Mouse (Mus musculus) embryonic facial prominence, embryonic 15.5 days (tissue): ENCODE data around the gene Htr2a. TPM values are rescaled to one million over a fixed set of nuclear protein-coding genes. Genes with fewer than 3 reads are reported as not detected.
A peak's percentile ranks its signal among the peaks of the same experiment; 100 is the strongest.

ENCODE experiments used
- ATAC-seq: fragments of 200-750 bp; cut with Nextera tagmentation; 2 replicates; pipeline ENCODE4 v1.8.0; 2017; ENCODE audit warnings: low read depth, moderate TSS enrichment; ENCODE audit not compliant: insufficient number of reproducible peaks, low FRiP score, low TSS enrichment
- H3K27ac ChIP-seq: fragments of 300-500 bp; sonication (generic); replicated peaks from 2 replicates; pipeline ENCODE4 v1.5.1; 2015; ENCODE audit warnings: mild to moderate bottlenecking, inconsistent platforms
- H3K27me3 ChIP-seq: fragments of 300-500 bp; sonication (generic); 2 replicates; pipeline ENCODE4 v1.6.1; 2015; ENCODE audit warnings: inconsistent platforms
- H3K36me3 ChIP-seq: fragments of 300-500 bp; sonication (generic); 2 replicates; pipeline ENCODE4 v1.6.1; 2015; ENCODE audit warnings: mild to moderate bottlenecking, inconsistent platforms
- H3K4me1 ChIP-seq: fragments of 300-500 bp; sonication (generic); 2 replicates; pipeline ENCODE4 v1.6.1; 2015; ENCODE audit warnings: inconsistent platforms
- H3K4me2 ChIP-seq: fragments of 300-500 bp; sonication (generic); replicated peaks from 2 replicates; pipeline ENCODE4 v1.6.1; 2015; ENCODE audit warnings: mild to moderate bottlenecking, inconsistent platforms
- H3K4me3 ChIP-seq: fragments of 300-500 bp; sonication (generic); replicated peaks from 2 replicates; pipeline ENCODE4 v1.5.1; 2015; ENCODE audit warnings: mild to moderate bottlenecking, inconsistent platforms
- H3K9ac ChIP-seq: fragments of 300-500 bp; sonication (generic); 2 replicates; pipeline ENCODE4 v1.6.1; 2015; ENCODE audit warnings: inconsistent platforms
- H3K9me3 ChIP-seq: fragments of 300-500 bp; sonication (generic); replicated peaks from 2 replicates; pipeline ENCODE4 v1.6.1; 2016; ENCODE audit warnings: inconsistent platforms
- WGBS: fragments of 180-500 bp; shearing (Covaris S2); methylation state at CpG from one replicate; pipeline ENCODE4 v1.1.7; 2015; 5-methylcytosine and 5-hydroxymethylcytosine counted together
- polyA plus RNA-seq: library from polyadenylated mRNA; unstranded; fragments of >200 nt; fragmentation: Nextera tagmentation; extraction: Ambion mirVana; gene quantifications from 2 replicates; pipeline ENCODE4 v1.2.1, GENCODE M21; 2015

Gene Htr2a
- polyA plus RNA-seq, 1 experiment from 2014 or later = 0.55 TPM

DNA sequence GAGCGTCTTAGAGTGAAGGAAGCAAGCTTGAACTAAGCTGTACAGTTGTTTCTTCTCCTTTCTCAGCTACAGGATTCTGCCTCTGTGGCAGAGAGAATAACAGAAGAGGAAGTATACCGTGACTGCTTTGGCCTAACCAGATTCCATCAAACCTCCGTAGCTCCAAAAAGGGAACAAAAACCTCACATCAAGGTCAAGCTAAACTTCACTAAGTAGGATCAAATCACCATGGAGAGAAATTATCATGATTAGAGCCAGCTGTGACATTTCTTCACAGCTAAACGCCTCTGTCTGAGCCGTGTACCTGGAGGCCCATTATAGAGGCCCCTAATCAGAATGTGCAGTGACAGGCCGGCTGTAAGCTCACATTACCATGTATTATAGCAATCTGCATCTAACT, 63.3 kb downstream of the Htr2a start:
- H3K4me3 ChIP-seq = no peak overlapping the region
- H3K9ac ChIP-seq = no peak overlapping the region
- H3K36me3 ChIP-seq = no peaks in the 10 kb centered on the region
- H3K27me3 ChIP-seq = no peaks in the 10 kb centered on the region
- H3K4me2 ChIP-seq = no peak overlapping the region
- no peaks in the 10 kb centered on the region for H3K9me3 ChIP-seq
- ATAC-seq = no peak
- no peak overlapping the region for H3K27ac ChIP-seq
- H3K4me1 ChIP-seq = no peaks in the 10 kb centered on the region
- 16% methylated on average over 6 of the region's 6 CpGs for WGBS

DNA sequence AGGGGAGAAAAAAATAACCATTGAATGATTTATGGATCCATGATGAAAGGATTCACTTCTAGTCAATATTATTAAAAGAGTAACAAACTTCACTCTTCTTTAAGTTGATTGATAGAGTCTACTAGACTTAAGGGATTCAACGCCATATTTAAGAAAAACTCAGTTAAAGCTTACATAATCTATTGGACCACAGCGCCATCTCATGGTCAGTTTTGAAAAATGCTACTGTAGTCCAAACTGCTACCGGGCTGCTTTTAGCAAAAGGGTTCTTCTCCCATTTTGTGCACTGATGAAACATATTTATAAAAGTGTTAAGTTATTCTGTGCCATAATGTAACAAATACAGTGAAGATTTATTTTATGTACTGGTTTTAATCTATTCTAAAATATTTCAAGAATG, 68.4 kb downstream of the Htr2a start:
- Histone ChIP-seq H3K36me3 (no peaks in the 10 kb centered on the region), H3K9me3 (no peaks in the 10 kb centered on the region), H3K4me3 (no peak overlapping the region), H3K4me1 (no peaks in the 10 kb centered on the region), H3K27ac (no peak overlapping the region), H3K9ac (no peak overlapping the region), H3K4me2 (no peak overlapping the region), H3K27me3 (no peaks in the 10 kb centered on the region)
- WGBS = 20% methylated on average over 3 of the region's 3 CpGs
- no peak for ATAC-seq

DNA sequence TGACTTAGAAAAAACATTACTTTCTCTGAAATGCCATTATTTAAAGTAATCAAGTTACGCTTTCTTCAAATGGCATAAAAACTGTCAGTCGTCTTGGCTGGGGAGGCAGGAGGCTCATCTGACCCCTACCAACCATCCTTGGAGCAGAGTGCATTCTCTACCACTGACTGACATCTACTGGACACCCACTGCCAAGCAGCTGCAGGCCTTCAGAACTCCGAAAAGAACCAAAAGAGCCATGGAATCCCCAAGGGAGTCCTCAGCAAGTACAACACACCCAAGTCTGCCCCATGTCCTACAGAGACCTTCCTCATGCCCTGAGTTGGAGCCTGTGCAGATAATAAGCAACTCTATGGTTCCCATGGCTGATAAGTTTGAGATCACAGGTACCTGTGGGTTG, 82.9 kb downstream of the Htr2a start:
- 78% methylated on average over 3 of the region's 3 CpGs for WGBS
- no peak for ATAC-seq
- Histone ChIP-seq H3K4me3 (no peak overlapping the region), H3K27ac (no peak overlapping the region), H3K36me3 (no peaks in the 10 kb centered on the region), H3K9ac (no peak overlapping the region), H3K4me1 (no peaks in the 10 kb centered on the region), H3K4me2 (no peak overlapping the region), H3K9me3 (no peaks in the 10 kb centered on the region), H3K27me3 (no peaks in the 10 kb centered on the region)

DNA sequence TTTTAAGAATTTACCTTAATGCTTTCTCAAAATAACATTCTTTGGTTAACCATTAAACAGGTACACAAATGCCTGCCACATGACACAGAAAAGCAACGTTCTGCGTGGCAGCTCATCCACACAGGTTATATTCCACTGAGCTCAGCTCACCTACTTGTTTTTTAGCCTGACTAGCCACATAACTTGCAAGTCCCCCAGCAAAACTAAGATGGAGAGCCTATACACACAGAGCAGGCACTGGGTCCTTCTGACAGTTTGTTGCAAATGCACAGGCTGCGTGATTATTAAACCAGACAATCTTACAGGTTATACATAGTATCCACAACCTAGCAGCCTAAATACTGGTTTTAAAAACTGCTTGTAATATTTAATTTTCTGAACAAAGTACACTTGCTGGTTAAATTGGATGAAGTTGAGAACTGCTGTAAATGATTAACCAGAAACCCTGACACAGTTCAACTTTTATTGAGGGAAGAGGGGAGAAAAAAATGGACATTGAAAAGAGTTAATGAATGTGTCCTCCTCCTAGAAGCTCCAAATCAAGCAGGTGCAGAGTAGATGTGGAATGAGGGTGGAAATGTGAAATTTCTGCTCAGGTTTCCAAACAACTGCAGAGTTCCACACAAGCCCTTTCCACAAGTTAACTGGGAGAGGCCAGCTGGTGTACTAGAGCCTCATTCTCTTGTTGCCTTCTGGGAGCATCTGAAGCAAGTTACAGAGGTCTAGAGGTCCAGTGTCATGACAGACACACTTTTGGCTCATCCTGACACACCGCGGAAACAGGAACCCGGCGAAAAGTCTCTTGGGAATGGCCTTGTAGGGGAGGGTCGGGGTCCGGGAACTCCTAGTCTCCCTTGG, 90.8 kb downstream of the Htr2a start:
- Histone ChIP-seq H3K27me3 (no peaks in the 10 kb centered on the region), H3K27ac (0 out of 2 replicates have a peak overlapping the region, but pooled peaks have one; percentile 48), H3K4me2 (peak overlapping the region; percentile 65), H3K4me3 (peak overlapping the region; percentile 84), H3K9me3 (no peaks in the 10 kb centered on the region), H3K36me3 (peaks cover 8% of the 10 kb centered on the region; the same call in 1 of the 2 replicates), H3K9ac (no peak overlapping the region), H3K4me1 (peaks cover 6% of the 10 kb centered on the region)
- no peak; the same call in 1 of the 2 replicates for ATAC-seq
- 29% methylated on average over 9 of the region's 9 CpGs for WGBS

DNA sequence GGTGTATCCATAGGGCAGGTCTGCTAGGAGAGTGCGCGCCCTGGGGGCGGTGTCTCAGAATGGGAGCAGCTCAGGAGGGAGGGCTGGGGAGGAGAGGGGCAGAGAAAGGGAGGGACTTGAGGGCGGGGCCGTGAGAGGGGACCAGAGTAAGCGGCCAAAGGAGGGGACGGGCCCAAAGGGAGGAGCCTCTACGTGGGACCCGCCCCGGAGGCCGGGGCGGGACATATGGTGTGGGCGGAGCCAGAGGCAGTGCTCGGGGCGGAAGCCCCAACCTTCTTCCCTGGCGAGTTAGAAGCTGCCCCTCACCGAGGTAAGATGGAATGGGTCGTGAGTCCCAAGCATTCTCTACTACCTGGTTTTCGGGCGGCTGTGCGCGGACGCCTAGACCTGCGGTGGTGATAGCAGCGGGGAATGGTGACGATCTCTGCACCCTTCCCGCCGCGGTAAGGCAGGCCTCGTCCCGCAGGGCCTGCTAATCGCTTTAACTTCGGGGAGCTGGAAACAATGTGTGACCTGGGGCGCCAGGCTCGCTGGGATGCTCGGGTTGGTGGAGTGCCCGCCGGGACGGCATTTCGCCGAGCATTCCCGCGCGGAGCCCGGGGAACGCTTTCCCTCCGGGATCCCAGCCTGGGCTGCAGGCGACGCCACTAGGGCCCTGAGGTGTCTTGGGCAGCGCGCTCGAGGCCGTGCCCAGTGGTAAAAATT, 91.6 kb downstream of the Htr2a start, which contains the start of gene Esd:
Gene Esd, plus strand, starts transcription at position 219 of the 705 bp plus-strand sequence.
- H3K4me1 ChIP-seq = peaks cover 6% of the 10 kb centered on the region
- H3K9ac ChIP-seq = peak within 1 kb of the TSS; percentile 78
- H3K36me3 ChIP-seq = peaks cover 16% of the 10 kb centered on the region
- H3K27ac ChIP-seq = peak within 1 kb of the TSS; percentile 73
- no peaks in the 10 kb centered on the region for H3K9me3 ChIP-seq
- H3K4me3 ChIP-seq = peak within 1 kb of the TSS; percentile 84
- ATAC-seq = peak; percentile 98
- under 1% methylated on average over 53 of the region's 53 CpGs for WGBS
- H3K4me2 ChIP-seq = peak within 1 kb of the TSS; percentile 65
- H3K27me3 ChIP-seq = no peaks in the 10 kb centered on the region

DNA sequence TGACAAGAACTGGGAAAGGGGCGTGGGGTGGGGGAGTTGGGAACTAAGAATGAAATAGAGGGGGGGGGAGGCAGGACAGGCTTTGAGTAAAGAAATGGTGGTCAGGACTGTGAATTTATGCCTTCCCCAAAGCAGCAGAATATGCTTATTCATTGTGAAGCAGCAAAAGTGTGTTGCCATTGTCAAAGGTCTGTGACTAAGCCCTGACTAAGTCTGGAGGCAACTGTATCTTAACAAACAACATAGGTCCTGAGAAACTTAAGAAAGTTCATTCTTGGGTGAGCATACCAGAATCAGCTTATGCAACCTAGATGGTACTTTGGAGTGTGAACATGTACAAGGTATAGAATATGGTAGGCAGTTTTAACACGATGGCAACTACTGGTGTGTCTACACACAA, 92.8 kb downstream of the Htr2a start:
- no peak for ATAC-seq
- 55% methylated on average over 2 of the region's 2 CpGs for WGBS
- no peak overlapping the region for H3K9ac ChIP-seq

DNA sequence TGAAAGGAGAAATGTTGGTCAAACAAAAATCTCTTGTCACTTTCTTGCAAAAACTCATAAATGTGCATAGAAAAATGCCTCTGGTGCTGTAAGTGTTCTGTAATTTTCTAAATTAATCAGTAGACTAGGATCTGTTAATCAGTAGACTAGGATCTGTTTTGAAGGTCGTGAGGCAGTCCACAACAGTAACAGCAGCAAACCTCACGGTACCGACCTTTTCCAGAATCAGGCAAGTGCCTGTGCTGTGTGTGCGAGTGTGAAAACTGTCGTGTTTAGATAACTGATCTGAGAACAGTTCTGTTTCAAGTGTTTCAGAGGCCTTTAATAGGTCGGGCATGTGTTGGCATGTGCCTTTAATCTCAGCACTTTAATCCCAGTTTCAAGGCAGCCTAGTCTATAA, 94.8 kb downstream of the Htr2a start:
- no peaks in the 10 kb centered on the region for H3K9me3 ChIP-seq
- no peak overlapping the region for H3K27ac ChIP-seq
- H3K4me2 ChIP-seq = no peak overlapping the region
- H3K9ac ChIP-seq = no peak overlapping the region
- peaks cover 6% of the 10 kb centered on the region for H3K4me1 ChIP-seq
- peaks cover 41% of the 10 kb centered on the region for H3K36me3 ChIP-seq
- WGBS = 72% methylated on average over 6 of the region's 6 CpGs
- no peak for ATAC-seq
- no peak overlapping the region for H3K4me3 ChIP-seq
- no peaks in the 10 kb centered on the region for H3K27me3 ChIP-seq

More for the DNA sequence above, 92.8 kb downstream of the Htr2a start:
- Histone ChIP-seq H3K4me3 (peak overlapping the region; percentile 84), H3K27me3 (no peaks in the 10 kb centered on the region), H3K27ac (no peak overlapping the region), H3K4me2 (peak overlapping the region; percentile 65), H3K36me3 (peaks cover 23% of the 10 kb centered on the region), H3K4me1 (peaks cover 6% of the 10 kb centered on the region), H3K9me3 (no peaks in the 10 kb centered on the region)

DNA sequence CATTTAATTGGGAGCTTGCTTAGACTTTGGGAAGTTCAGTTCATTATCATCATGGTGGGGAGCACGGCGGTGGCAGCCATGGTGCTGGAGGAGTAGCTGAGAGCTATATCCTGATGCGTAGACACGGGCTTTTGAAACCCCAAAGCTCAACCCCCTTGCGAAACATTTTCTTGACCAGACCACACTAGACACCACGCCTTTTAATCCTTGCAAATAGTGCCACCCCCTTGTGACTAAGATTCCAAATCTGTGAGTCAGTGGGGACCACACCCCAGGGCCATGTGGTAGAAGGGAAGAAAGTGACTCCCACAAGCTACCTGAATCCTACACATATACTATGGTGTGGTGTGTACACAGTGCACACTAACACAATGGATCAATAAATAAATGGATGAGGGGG, 96.2 kb downstream of the Htr2a start:
- ATAC-seq = no peak
- H3K36me3 ChIP-seq = peaks cover 54% of the 10 kb centered on the region
- WGBS = 86% methylated on average over 6 of the region's 6 CpGs

More for the DNA sequence above, 96.2 kb downstream of the Htr2a start:
- no peak overlapping the region for H3K9ac ChIP-seq
- H3K4me3 ChIP-seq = no peak overlapping the region
- H3K9me3 ChIP-seq = no peaks in the 10 kb centered on the region
- peaks cover 6% of the 10 kb centered on the region for H3K4me1 ChIP-seq
- no peaks in the 10 kb centered on the region for H3K27me3 ChIP-seq
- no peak overlapping the region for H3K27ac ChIP-seq
- no peak overlapping the region for H3K4me2 ChIP-seq

Other genes starting within 250 kb of the Htr2a start
- 260 and 267 TPM in 2 replicates for gene Esd, start 91.5 kb downstream of the Htr2a start, polyA plus RNA-seq